Mouse (Mus musculus) embryo, embryonic 9.5 days (tissue): ENCODE measurements around the gene Dcaf4.

ENCODE experiments used
- DNase-seq: peaks from one replicate; pipeline ENCODE4 v3.0.0-alpha.2; 2017; ENCODE audit errors: extremely low spot score

Dcaf4 gene

GRCm38 (mm10) chr12:83543997-83544396 lies 23.7 kb downstream of the Dcaf4 start:
- DNase-seq = no peak

DNA sequence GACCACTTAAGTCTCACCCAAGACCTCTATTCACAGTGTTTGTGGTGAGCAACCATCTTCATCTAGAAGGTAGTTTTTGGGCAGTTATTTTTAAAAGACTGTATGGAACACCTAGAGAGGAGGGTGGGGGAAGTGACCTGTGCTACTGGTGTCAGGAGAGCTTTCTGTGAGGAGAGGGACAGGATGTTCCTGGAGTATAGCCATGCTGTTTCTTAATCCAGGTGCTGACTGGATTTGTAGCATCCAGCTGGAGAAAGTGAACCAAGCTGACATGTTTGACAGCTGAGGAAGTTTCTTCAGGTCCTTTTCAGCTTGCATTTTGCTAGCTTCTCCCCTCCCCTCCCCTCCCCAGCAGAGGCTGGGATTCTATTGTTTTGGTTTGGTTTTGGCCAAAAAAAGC lies 24.5 kb downstream of the Dcaf4 start:
- DNase-seq = no peak

- no peak for DNase-seq
These were observed 31.0 kb downstream of the Dcaf4 start for GRCm38 (mm10) chr12:83551305-83551704.

- DNase-seq = no peak
These were observed 33.5 kb downstream of the Dcaf4 start for GRCm38 (mm10) chr12:83553816-83554215.

DNA sequence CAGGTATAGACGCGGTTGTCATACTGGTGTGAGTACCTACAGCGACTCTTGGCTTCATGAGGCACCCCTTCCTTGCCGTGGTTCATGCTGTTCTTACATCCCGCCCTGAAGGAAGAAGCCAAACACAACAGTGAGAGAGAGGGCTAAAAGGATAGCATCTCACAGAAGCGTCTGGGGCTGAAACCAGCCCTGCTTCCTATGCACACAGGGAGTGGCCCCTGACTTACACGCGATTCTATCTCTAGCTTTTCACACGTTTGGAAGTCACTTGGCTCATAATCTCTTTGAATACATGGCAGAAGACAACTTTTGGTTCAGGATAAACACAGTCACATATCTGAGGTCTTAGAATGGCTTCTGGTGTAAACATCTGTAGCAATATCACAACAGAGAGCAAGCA lies 35.3 kb downstream of the Dcaf4 start:
- DNase-seq = no peak

- no peak for DNase-seq
These were observed 38.2 kb downstream of the Dcaf4 start for GRCm38 (mm10) chr12:83558496-83558895.

- no peak for DNase-seq
These were observed 39.9 kb downstream of the Dcaf4 start for GRCm38 (mm10) chr12:83560189-83560588.

- DNase-seq = no peak
These were observed 42.3 kb downstream of the Dcaf4 start for GRCm38 (mm10) chr12:83562589-83562988.

- DNase-seq = no peak
These were observed 49.6 kb downstream of the Dcaf4 start for GRCm38 (mm10) chr12:83569866-83570265.

GRCm38 (mm10) chr12:83572717-83573116 lies 52.5 kb downstream of the Dcaf4 start:
- no peak for DNase-seq

- no peak for DNase-seq
These were observed 57.2 kb downstream of the Dcaf4 start for GRCm38 (mm10) chr12:83577445-83577844.

DNA sequence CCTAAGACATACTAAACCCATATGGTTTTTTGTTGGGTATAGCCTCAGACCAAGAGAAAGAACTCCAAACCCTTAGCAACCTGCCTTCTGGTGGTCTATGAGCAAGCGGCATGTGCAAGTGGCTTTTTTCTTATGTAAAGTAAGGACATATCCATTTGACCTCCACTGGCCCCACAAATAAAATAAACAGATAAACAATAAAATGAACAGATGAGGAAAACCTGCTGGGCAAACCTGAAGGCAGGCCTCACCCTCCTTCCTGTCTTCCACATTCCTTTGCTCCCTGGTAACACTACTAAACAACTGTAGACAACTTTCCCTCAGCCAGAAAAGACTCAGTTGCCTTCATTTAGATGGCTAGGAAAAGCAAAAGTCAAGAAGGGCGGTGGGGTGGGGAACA lies 58.1 kb downstream of the Dcaf4 start:
- no peak for DNase-seq

GRCm38 (mm10) chr12:83578896-83579569 lies 58.8 kb downstream of the Dcaf4 start:
- no peak for DNase-seq

DNA sequence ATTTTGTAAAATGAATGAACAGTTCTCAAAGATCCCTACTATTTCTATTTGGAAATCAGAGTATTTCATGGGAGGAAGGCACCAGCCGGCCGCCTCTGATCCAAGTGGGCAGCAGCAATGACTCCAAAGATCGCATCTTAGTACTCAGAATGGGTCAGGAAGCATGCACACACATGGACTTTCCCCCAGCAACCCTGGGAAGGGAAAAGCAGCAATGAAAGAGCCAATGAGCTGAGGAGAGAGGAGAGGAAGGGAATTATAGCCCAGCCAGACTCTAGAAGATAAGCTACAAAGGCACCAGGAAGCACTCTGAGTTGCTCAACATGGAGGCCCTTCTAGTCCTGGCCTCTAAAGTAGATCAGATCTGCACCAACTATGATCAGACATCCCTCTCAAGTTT lies 60.0 kb downstream of the Dcaf4 start:
- no peak for DNase-seq

- DNase-seq = no peak
These were observed 61.8 kb downstream of the Dcaf4 start for GRCm38 (mm10) chr12:83582106-83582505.

- no peak for DNase-seq
These were observed 62.5 kb downstream of the Dcaf4 start for GRCm38 (mm10) chr12:83582747-83583146.

DNA sequence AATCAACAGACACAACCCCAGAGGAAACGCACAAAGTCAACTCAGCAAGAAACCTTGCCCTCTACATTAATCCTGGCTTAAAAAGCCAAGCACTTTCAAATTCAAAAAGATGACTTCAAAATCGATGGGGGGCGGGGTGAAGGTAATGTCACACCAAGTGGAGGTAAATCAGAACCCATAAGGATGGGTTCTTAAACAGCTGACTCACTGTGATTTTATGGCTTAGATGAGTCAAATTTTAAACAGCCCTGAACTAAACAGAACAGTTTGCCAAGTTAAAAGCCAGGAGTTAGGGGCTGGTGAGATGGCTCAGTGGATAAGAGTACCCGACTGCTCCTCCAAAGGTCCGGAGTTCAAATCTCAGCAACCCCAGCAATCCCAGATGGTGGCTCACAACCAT lies 66.4 kb downstream of the Dcaf4 start:
- no peak for DNase-seq
